ENCODE assay signal across 15 mouse cellular contexts in genomic region chr11:105365611-105366010, GRCm38 (mm10).
A peak's percentile ranks its signal among the peaks of the same experiment; 100 is the strongest.
DNase-seq lines count a peak whose midpoint lies in the region; ATAC-seq and TF ChIP-seq lines count a peak whose summit lies in the region.
"Had no signal": no experiment of that assay in that cellular context is flagged by ENCODE, and none has a peak within 500 bp of the region (broad histone marks: within the 10 kb centered on the region; RNA-seq: fewer than 3 reads in every experiment).

No protein-coding gene starts in this region.

- no peak overlapping the region for H3K9ac ChIP-seq in heart, embryonic 14.5 days (ENCODE audit: low read length)
- H3K9ac ChIP-seq in intestine, postnatal 0 days (ENCODE audit: low read depth, low read length) = no peak overlapping the region

- no peak for DNase-seq in heart, postnatal 4 days
- DNase-seq in T-cell, adult 2 months (ENCODE audit: low spot score) = no peak
- DNase-seq in thymus, postnatal 36 days = no peak
- DNase-seq: adrenal gland, postnatal 25 days; cerebellum, adult 2 months; kidney, postnatal 14 days; layer of hippocampus, postnatal 36 days; lung, postnatal 36 days; thymus, postnatal 14 days had no signal

- no peaks in the 10 kb centered on the region for H3K27me3 ChIP-seq in heart, embryonic 14.5 days (ENCODE audit: control insufficient read depth, insufficient read depth, low read length)
- peaks cover 40% of the 10 kb centered on the region for H3K27me3 ChIP-seq in erythroblast, embryonic 14.5 days (ENCODE audit: control insufficient read depth)
- 0 out of 2 replicates have a peak, but pooled peaks cover 4% of the 10 kb centered on the region for H3K27me3 ChIP-seq in intestine, postnatal 0 days (replicated peaks; ENCODE audit: control insufficient read depth, insufficient read depth, low read length)

- no peaks in the 10 kb centered on the region for H3K36me3 ChIP-seq in heart, embryonic 14.5 days (ENCODE audit: control insufficient read depth, insufficient read depth, low read length)
- H3K36me3 ChIP-seq in erythroblast, embryonic 14.5 days (ENCODE audit: control insufficient read depth) = no peaks in the 10 kb centered on the region
- no peaks in the 10 kb centered on the region for H3K36me3 ChIP-seq in intestine, postnatal 0 days (ENCODE audit: control insufficient read depth, insufficient read depth)
- H3K36me3 ChIP-seq: embryonic facial prominence, embryonic 10.5 days had no signal

- no peak for TF ChIP-seq CTCF in intestine, postnatal 0 days (IDR thresholded peaks at IDR 0.05; ENCODE audit: low read depth)

- peak overlapping the region in 1 of 2 experiments; percentile 70; a peak in 1 of 4 replicates for H3K27ac ChIP-seq in heart, embryonic 14.5 days (replicated peaks in 1 of 2; ENCODE audit: control insufficient read depth in 1 of 2, insufficient read depth in 1 of 2, low read depth in 2 of 2, low read length in 2 of 2)
- peak overlapping the region; percentile 75 for H3K27ac ChIP-seq in brown adipose tissue, adult 24 weeks (replicated peaks; ENCODE audit: low read depth, low read length)
- no peak overlapping the region for H3K27ac ChIP-seq in intestine, postnatal 0 days (ENCODE audit: low read depth, low read length)

- H3K9me3 ChIP-seq in heart, embryonic 14.5 days (ENCODE audit: control insufficient read depth, low read length) = no peaks in the 10 kb centered on the region
- no peaks in the 10 kb centered on the region for H3K9me3 ChIP-seq in erythroblast, embryonic 14.5 days (ENCODE audit: control insufficient read depth, low read length)
- H3K9me3 ChIP-seq in intestine, postnatal 0 days (ENCODE audit: control insufficient read depth) = no peaks in the 10 kb centered on the region
- H3K9me3 ChIP-seq: embryonic facial prominence, embryonic 10.5 days had no signal

- 73% methylated on average over 3 of the region's 3 CpGs for WGBS in heart, embryonic 14.5 days
- WGBS in intestine, postnatal 0 days = 92% methylated on average over 3 of the region's 3 CpGs

- H3K4me3 ChIP-seq in heart, embryonic 14.5 days (ENCODE audit: control insufficient read depth in 1 of 2, insufficient read depth in 1 of 2, low read depth in 1 of 2, low read length in 2 of 2) = no peak overlapping the region
- no peak overlapping the region for H3K4me3 ChIP-seq in brown adipose tissue, adult 24 weeks (ENCODE audit: insufficient read depth, low read depth, low read length)
- H3K4me3 ChIP-seq in erythroblast, embryonic 14.5 days (replicated peaks) = peak overlapping the region; percentile 47
- no peak overlapping the region for H3K4me3 ChIP-seq in intestine, postnatal 0 days (ENCODE audit: low read depth, low read length)

- H3K4me1 ChIP-seq in heart, embryonic 14.5 days (ENCODE audit: control insufficient read depth in 2 of 2, insufficient read depth in 2 of 2, low read length in 2 of 2) = peaks cover 36 to 45% of the 10 kb centered on the region in 2 experiments
- H3K4me1 ChIP-seq in brown adipose tissue, adult 24 weeks (ENCODE audit: control insufficient read depth, insufficient read depth, insufficient read length, low read length) = peaks cover 24% of the 10 kb centered on the region
- H3K4me1 ChIP-seq in erythroblast, embryonic 14.5 days (ENCODE audit: control insufficient read depth) = peaks cover 76% of the 10 kb centered on the region
- H3K4me1 ChIP-seq in intestine, postnatal 0 days (replicated peaks; ENCODE audit: control insufficient read depth, insufficient read depth, low read length) = peaks cover 6% of the 10 kb centered on the region; the same call in 1 of the 2 replicates

- ATAC-seq in heart, embryonic 14.5 days (ENCODE audit: insufficient number of reproducible peaks, insufficient read depth, low FRiP score, low read depth) = no peak
- ATAC-seq in megakaryocyte progenitor cell, adult 5-6 weeks (replicated peaks; ENCODE audit: poor library complexity) = peak; percentile 3
- no peak for ATAC-seq in intestine, postnatal 0 days

- H3K4me2 ChIP-seq in heart, embryonic 14.5 days (ENCODE audit: low read length) = peak overlapping the region; percentile 88
- no peak overlapping the region for H3K4me2 ChIP-seq in intestine, postnatal 0 days (replicated peaks; ENCODE audit: low read depth)
